Mouse (Mus musculus) heart, adult 2 months (tissue): ENCODE measurements around the gene Nelfb.

ENCODE experiments used
- CTCF ChIP-seq: fragments of 200-600 bp; IDR thresholded peaks from 2 replicates; pipeline ENCODE4 v1.8.1; 2022; ENCODE audit warnings: antibody characterized with exemption, mild to moderate bottlenecking, moderate library complexity
- EP300 ChIP-seq: fragments of 200-500 bp; IDR thresholded peaks from 2 replicates; pipeline ENCODE4 v1.6.1; 2011; ENCODE audit warnings: low read depth, low read length, control low read depth; ENCODE audit not compliant: insufficient read depth
- POLR2A ChIP-seq: fragments of 200-500 bp; IDR thresholded peaks from 2 replicates; pipeline ENCODE4 v1.6.1; 2011; ENCODE audit warnings: mild to moderate bottlenecking, low read depth, low read length, control low read depth; ENCODE audit not compliant: insufficient read depth

DNA sequence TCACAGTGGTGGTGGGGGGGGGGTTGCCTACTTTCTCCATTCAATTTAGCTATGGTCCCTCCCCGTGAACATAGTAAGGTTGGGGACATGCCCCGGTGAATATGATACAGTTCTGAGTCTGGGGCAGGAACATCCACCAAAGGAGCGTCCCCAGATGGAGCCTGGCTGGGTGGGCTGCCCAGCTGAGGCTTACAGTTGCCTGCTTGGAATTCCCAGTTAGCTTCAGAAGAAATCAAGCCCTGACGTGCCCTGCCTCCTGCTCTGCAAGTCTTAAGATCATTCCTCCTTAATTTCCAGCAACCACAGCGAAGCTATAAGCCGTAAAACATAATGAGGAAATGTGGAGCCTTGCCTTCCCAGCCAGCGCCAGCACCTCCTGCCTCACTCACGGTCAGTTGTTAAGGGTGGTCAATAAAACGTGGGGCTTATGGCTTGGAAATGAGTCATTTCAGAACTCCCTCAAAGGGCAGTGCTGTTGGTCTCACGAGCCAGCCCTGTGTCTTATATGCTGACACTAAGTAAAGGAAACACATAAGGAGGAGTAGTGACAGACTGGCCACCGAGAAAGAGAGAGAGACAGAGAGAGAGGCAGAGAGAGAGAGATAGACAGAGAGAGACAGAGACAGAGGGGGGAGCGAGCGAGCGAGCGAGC lies 31.6 kb downstream of the Nelfb start:
- TF ChIP-seq POLR2A (no peak), CTCF (no peak), EP300 (no peak)
